Mouse (Mus musculus) urinary bladder, adult 18-20 months (tissue): Measurements from ENCODE around the gene Atp11c.

Source experiments
- DNase-seq, 2 experiments: peaks; one replicate each; pipeline ENCODE4 v3.0.0; 2022; ENCODE audit warnings: low spot score in 2 of 2, mixed read lengths in 2 of 2

The Atp11c gene

DNA sequence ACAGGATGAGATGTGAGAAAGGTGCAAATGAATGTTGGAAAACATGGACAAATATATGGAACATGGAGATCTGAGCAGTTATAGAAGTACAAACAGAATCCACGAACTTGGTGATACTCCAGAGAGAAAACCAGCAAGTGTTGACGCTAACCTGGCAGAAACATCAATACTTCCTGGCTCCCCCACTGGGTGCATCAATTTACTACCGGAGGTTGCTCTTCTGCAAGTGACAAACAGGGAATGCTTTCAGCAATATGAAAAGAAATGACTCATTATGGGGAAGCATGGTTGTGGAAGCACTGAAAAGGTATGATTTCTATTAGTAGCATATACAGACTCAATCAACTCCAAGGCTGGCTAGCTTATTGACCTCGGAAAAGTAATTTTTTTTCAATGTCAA is 198.2 kb downstream of the Atp11c start:
- no peak for DNase-seq

- no peak for DNase-seq
These were observed 205.6 kb downstream of the Atp11c start for GRCm38 (mm10) chrX:60386852-60387251.

DNA sequence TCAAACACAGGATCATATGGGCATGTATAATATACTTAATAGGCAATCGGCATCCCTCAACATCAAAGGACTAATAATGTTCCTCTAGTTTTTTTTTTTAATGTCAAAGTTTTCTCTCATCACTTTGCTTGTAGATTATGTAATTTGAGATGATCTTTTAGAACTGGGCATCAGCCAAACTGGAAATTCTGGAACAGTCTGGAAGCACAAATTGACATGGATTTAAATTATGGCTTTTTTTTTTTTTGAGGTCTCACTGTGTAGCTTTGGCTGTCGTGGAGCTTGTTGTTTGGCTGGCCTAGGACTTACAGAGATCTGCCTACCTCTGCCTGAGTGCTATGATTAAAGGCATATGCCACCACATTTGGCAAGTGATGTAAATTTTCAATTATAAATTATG is 210.8 kb downstream of the Atp11c start:
- no peak for DNase-seq

- DNase-seq = no peak
These were observed 212.1 kb downstream of the Atp11c start for GRCm38 (mm10) chrX:60380386-60380785.

- DNase-seq = no peak
These were observed 243.8 kb downstream of the Atp11c start for GRCm38 (mm10) chrX:60348741-60349140.

DNA sequence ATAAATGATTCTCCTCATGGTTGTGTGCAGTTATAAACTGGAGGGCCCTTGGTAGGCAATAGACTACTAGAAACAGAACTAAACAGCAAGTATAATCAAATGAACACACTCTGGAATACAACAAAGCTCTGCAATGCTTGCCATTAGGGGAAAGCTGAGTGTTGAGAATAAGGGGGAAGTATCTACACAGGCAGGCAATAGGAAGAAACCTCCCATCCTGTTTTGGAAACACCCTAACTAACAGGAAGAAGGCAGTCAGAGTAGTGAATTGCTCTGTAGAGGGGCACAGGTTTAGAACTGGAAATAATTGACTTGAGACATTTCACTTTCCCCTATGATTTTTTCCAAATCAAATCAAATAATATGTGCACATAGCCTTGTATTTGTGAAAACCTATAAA is 247.1 kb downstream of the Atp11c start:
- no peak for DNase-seq

DNA sequence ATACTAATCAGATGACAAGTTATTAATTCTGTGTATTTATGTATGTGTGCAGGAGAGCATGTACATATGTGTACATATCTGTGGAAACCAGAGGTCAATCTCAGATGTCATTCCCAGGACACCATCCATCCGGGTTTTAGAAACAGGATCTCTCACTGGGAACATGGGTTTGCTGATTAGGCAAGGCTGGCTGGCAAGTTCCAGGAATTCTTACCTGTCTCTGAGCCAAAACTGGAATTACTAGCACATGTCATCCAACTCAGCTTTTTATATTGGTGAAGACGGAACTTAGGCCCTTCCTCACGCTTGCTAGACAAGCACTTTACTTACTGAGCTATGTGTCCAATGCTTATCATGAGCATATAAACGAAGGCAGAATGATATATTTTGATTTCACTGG is 247.5 kb downstream of the Atp11c start:
- DNase-seq = no peak

DNA sequence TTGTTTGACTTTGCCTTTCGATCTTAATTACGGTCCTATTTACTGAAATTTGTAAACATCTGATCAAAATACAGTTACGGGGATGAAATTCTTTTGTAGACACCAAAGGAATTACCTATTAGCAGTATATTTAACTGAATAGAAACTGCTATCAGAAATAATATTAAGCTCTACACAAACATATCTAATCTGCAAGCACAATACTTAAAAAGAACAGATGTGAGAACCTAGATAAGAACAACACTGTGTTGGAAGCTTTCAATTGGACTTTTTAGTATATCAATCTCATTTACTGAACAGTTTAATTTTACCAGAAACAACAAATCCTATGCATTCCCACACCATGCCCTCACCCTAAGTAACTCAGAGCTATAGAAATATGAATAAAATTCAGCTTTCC is 262.8 kb downstream of the Atp11c start:
- DNase-seq = no peak

DNA sequence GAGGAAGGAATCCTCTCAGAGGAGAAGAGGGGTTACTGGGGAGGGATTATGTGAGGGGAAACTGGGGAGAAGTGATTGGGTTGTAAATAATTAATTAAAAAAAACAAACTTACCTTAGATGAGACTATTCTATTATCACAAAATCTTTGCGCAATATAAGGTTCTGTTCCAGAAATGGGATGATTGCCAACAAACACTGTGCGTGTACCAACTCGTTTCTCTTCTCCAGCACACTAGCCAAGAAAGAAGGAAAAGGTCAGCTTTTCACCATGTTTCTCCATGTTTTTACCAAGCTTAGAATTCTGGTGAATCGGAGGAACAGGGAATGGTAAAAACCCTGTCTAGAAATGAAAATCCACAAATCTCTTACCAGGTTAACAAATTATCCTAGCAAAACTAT is 271.2 kb downstream of the Atp11c start:
- no peak for DNase-seq

DNA sequence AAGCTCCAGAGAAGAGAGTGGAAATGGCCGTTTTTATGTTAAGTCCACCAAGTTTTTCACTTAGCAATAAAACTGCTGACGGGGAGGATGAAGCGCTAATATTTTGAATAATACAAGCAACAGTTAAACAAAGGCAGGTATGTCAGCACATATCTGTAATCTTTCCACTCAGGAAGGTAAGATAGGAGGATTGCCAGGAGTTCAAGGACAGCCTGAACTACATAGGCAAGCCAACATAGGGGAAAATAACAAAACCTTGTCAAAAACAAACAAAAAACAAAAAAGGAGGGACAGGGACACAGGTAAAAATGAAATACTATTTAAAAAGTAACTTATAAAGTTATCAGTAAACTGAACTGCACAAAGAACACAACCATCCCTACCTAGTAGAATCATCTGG is 274.8 kb downstream of the Atp11c start:
- no peak for DNase-seq

GRCm38 (mm10) chrX:60292335-60292734 is 300.2 kb downstream of the Atp11c start:
- no peak for DNase-seq

GRCm38 (mm10) chrX:60255346-60255745 is 337.2 kb downstream of the Atp11c start:
- DNase-seq = no peak

GRCm38 (mm10) chrX:60187726-60188125 is 404.8 kb downstream of the Atp11c start:
- DNase-seq = no peak

DNA sequence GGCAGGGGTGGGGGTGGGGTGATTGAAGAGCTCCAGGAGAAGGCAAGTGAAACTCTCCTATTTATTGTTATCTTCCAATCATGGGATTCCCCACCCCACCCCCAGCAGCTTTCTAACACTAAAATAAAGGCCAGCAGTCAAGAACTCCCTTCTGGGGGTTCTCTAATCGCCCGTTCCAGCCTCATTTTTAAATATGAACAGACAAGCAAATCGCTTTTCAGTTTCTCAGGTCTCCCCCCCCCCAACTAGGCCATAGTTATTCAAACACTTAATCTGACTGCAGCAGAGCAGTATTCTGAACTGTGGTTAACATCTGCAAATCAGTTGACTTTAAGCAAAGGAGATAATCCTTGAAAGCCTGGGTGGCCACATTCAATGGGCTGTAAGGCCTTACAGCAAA is 409.9 kb downstream of the Atp11c start:
- DNase-seq = no peak

- DNase-seq = peak; percentile 1
These were observed 413.6 kb downstream of the Atp11c start, which contains the start of gene Mcf2 for GRCm38 (mm10) chrX:60178744-60179458. TSS of gene Mcf2 (minus strand) at chrX:60179089.

- peak in 1 of 2 experiments; percentile 4 for DNase-seq
These were observed 414.3 kb downstream of the Atp11c start for GRCm38 (mm10) chrX:60178025-60178743.
